ENCODE assay signal across 17 mouse cellular contexts in the genomic region with DNA sequence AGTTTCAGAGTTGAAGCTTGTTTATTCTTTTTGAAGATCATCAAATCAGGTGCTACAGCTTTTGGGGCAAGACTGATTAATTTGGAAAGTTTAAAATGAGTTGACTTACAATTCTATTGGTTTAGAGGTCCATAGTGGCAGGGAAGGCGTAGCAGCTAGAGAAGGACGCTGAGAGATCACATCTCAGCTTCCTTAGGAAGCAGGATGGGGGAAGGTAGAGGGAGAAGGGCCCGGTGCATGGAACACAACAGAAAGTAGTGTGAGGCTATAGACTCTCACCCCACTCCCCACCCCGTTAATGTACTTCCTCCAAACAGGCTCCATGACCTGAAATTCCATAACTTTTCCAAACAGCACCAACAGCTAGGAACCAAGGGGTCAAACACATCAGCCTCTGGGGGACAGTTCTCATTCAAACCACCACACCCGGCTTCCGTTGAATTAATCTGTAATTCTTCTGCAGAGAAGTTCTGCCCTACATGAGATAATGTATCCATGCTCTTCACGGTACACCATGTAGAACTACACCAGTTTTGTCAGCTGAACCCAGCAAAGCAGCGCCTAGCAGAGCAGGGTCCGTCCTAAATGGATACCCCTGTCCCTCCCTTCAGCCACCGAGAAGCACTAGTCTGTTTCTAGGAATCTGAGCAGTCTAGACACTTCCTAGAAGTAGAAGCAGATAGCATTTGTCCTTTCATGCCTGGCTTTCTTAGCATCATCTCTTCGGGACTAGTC. TPM values are rescaled to one million over a fixed set of nuclear protein-coding genes. Genes with fewer than 3 reads are reported as not detected.
A peak's percentile ranks its signal among the peaks of the same experiment; 100 is the strongest.
DNase-seq lines count a peak whose midpoint lies in the region; ATAC-seq and TF ChIP-seq lines count a peak whose summit lies in the region.
"Had no signal": no experiment of that assay in that cellular context is flagged by ENCODE, and none has a peak within 500 bp of the region (broad histone marks: within the 10 kb centered on the region; RNA-seq: fewer than 3 reads in every experiment).

No protein-coding gene starts in this region.

- no peak overlapping the region for H3K4me2 ChIP-seq in intestine, embryonic 14.5 days (ENCODE audit: low read length)
- no peak overlapping the region for H3K4me2 ChIP-seq in intestine, postnatal 0 days (replicated peaks; ENCODE audit: low read depth)
- peak overlapping the region; percentile 59 for H3K4me2 ChIP-seq in liver, postnatal 0 days (ENCODE audit: low read depth, low read length)
- H3K4me2 ChIP-seq: heart, embryonic 15.5 days; hindbrain, embryonic 15.5 days; kidney, embryonic 15.5 days; limb, embryonic 12.5 days had no signal

- H3K27ac ChIP-seq in intestine, embryonic 14.5 days (ENCODE audit: low read depth), result no peak overlapping the region
- no peak overlapping the region for H3K27ac ChIP-seq in intestine, postnatal 0 days (ENCODE audit: low read depth, low read length)
- H3K27ac ChIP-seq in bone marrow, adult 2 months (ENCODE audit: control insufficient read depth, insufficient read depth, low read depth, low read length, poor library complexity), result peak overlapping the region; percentile 19; the same call in 1 of the 2 replicates
- peak overlapping the region; percentile 78 for H3K27ac ChIP-seq in liver, postnatal 0 days (ENCODE audit: low read depth)
- H3K27ac ChIP-seq: heart, embryonic 15.5 days; hindbrain, embryonic 15.5 days; kidney, embryonic 15.5 days; left cerebral cortex, adult 2 months; limb, embryonic 12.5 days; midbrain, embryonic 10.5 days had no signal

- TF ChIP-seq CTCF in intestine, postnatal 0 days (IDR thresholded peaks at IDR 0.05; ENCODE audit: low read depth), result no peak
- no peak for TF ChIP-seq CTCF in bone marrow, adult 2 months (IDR thresholded peaks at IDR 0.05; ENCODE audit: control insufficient read depth, insufficient read depth, low read length)
- no peak for TF ChIP-seq CTCF in liver, postnatal 0 days (IDR thresholded peaks at IDR 0.05; ENCODE audit: low read depth)

- no peak overlapping the region for H3K4me3 ChIP-seq in intestine, embryonic 14.5 days (ENCODE audit: low read depth, low read length)
- no peak overlapping the region for H3K4me3 ChIP-seq in intestine, postnatal 0 days (ENCODE audit: low read depth, low read length)
- H3K4me3 ChIP-seq in bone marrow, adult 2 months (replicated peaks; ENCODE audit: control insufficient read depth, low read depth, low read length), result no peak overlapping the region
- H3K4me3 ChIP-seq in liver, postnatal 0 days (ENCODE audit: low read depth, low read length), result peak overlapping the region; percentile 34
- H3K4me3 ChIP-seq: heart, embryonic 15.5 days; hindbrain, embryonic 15.5 days; kidney, embryonic 15.5 days; left cerebral cortex, adult 2 months; limb, embryonic 12.5 days; midbrain, embryonic 10.5 days had no signal

- H3K4me1 ChIP-seq in intestine, embryonic 14.5 days (replicated peaks; ENCODE audit: control insufficient read depth, insufficient read depth, low read length), result peaks cover 6% of the 10 kb centered on the region
- H3K4me1 ChIP-seq in intestine, postnatal 0 days (replicated peaks; ENCODE audit: control insufficient read depth, insufficient read depth, low read length), result 0 out of 2 replicates have a peak, but pooled peaks cover 4% of the 10 kb centered on the region
- H3K4me1 ChIP-seq in bone marrow, adult 2 months (ENCODE audit: control insufficient read depth, insufficient read depth, low read length), result peaks cover 6% of the 10 kb centered on the region
- peaks cover 56% of the 10 kb centered on the region for H3K4me1 ChIP-seq in liver, postnatal 0 days (ENCODE audit: insufficient read depth)
- H3K4me1 ChIP-seq: heart, embryonic 15.5 days; hindbrain, embryonic 15.5 days; limb, embryonic 12.5 days; midbrain, embryonic 10.5 days had no signal

- no peaks in the 10 kb centered on the region for H3K36me3 ChIP-seq in intestine, embryonic 14.5 days (ENCODE audit: control insufficient read depth, insufficient read depth, low read length)
- H3K36me3 ChIP-seq in intestine, postnatal 0 days (ENCODE audit: control insufficient read depth, insufficient read depth), result no peaks in the 10 kb centered on the region
- no peaks in the 10 kb centered on the region; the same call in 1 of the 2 replicates for H3K36me3 ChIP-seq in liver, postnatal 0 days (replicated peaks; ENCODE audit: insufficient read depth, low read length)
- H3K36me3 ChIP-seq: heart, embryonic 15.5 days; hindbrain, embryonic 15.5 days; kidney, embryonic 15.5 days; limb, embryonic 12.5 days; midbrain, embryonic 10.5 days had no signal

- no peak for TF ChIP-seq POLR2A in bone marrow, adult 2 months (IDR thresholded peaks at IDR 0.05; ENCODE audit: borderline replicate concordance, control insufficient read depth, low read depth, low read length)

- peak; percentile 47 for DNase-seq in intestine, embryonic 14.5 days (ENCODE audit: low spot score)
- peak; percentile 69 for DNase-seq in induced T-regulatory cell, adult 2 months (ENCODE audit: low read depth)
- DNase-seq in liver, postnatal 0 days, result no peak
- no peak for DNase-seq in left cerebral cortex, adult 11 months (ENCODE audit: low spot score)
- no peak for DNase-seq in adrenal gland, adult 8-10 months
- DNase-seq in layer of hippocampus, postnatal 10 days (ENCODE audit: low spot score in 2 of 2), result no peak
- DNase-seq: cerebellum, adult 8-10 months; gastrocnemius, postnatal 10 days; thymus, postnatal 25 days had no signal

- no peak overlapping the region for H3K9ac ChIP-seq in intestine, embryonic 14.5 days (ENCODE audit: low read length)
- no peak overlapping the region for H3K9ac ChIP-seq in intestine, postnatal 0 days (ENCODE audit: low read depth, low read length)
- H3K9ac ChIP-seq in liver, postnatal 0 days (replicated peaks), result peak overlapping the region; percentile 28; the same call in 1 of the 2 replicates
- H3K9ac ChIP-seq: heart, embryonic 15.5 days; hindbrain, embryonic 15.5 days; kidney, embryonic 15.5 days; limb, embryonic 12.5 days had no signal

- 87% methylated on average over 11 of the region's 11 CpGs for WGBS in intestine, embryonic 14.5 days
- 83% methylated on average over 11 of the region's 11 CpGs for WGBS in intestine, postnatal 0 days
- WGBS in bone marrow, adult 2 months, result 65% methylated on average over 11 of the region's 11 CpGs
- WGBS in liver, postnatal 0 days (ENCODE audit: insufficient replicate concordance), result 51% methylated on average over 11 of the region's 11 CpGs

- H3K27me3 ChIP-seq in intestine, embryonic 14.5 days (replicated peaks; ENCODE audit: control insufficient read depth, insufficient read depth, low read length), result no peaks in the 10 kb centered on the region
- no peaks in the 10 kb centered on the region for H3K27me3 ChIP-seq in intestine, postnatal 0 days (replicated peaks; ENCODE audit: control insufficient read depth, insufficient read depth, low read length)
- no peaks in the 10 kb centered on the region for H3K27me3 ChIP-seq in liver, postnatal 0 days (ENCODE audit: insufficient read depth, low read length)
- H3K27me3 ChIP-seq: heart, embryonic 15.5 days; hindbrain, embryonic 15.5 days; kidney, embryonic 15.5 days; limb, embryonic 12.5 days had no signal

- H3K9me3 ChIP-seq in intestine, embryonic 14.5 days (ENCODE audit: control insufficient read depth, low read length), result no peaks in the 10 kb centered on the region
- no peaks in the 10 kb centered on the region for H3K9me3 ChIP-seq in intestine, postnatal 0 days (ENCODE audit: control insufficient read depth)
- H3K9me3 ChIP-seq in liver, postnatal 0 days (ENCODE audit: low read length), result no peaks in the 10 kb centered on the region
- H3K9me3 ChIP-seq: heart, embryonic 15.5 days; hindbrain, embryonic 15.5 days; kidney, embryonic 15.5 days; limb, embryonic 12.5 days; midbrain, embryonic 10.5 days had no signal

- peak; percentile 62; the same call in 1 of the 2 replicates for TF ChIP-seq EP300 in liver, postnatal 0 days (IDR thresholded peaks at IDR 0.05; ENCODE audit: low read depth)

- no peak for ATAC-seq in intestine, embryonic 14.5 days (replicated peaks; ENCODE audit: low FRiP score, low TSS enrichment, low read depth)
- no peak for ATAC-seq in intestine, postnatal 0 days
- peak; percentile 63 for ATAC-seq in liver, postnatal 0 days

RNA-seq across cellular contexts. Expression of gene Bmp2k, which starts 12.3 kb away (rescaled TPM):
- 14.7 and 15.7 TPM in 2 replicates for polyA plus RNA-seq in intestine, embryonic 14.5 days (2014; fragmentation: Nextera tagmentation; extraction: Ambion mirVana)
- 21.2 and 23.8 TPM in 2 replicates for polyA plus RNA-seq in intestine, postnatal 0 days (2015; fragmentation: Nextera tagmentation; extraction: Ambion mirVana)
- polyA plus RNA-seq in bone marrow, adult 2 months (2011; ENCODE audit: insufficient read depth, insufficient read length, low replicate concordance, missing spikeins), result 11.7 and 12.0 TPM in 2 replicates
- polyA plus RNA-seq in liver, postnatal 0 days (2015; fragmentation: Nextera tagmentation; extraction: Ambion mirVana), result 13.6 and 15.2 TPM in 2 replicates
- total RNA-seq in adrenal gland, adult 8-10 months (2022), result 10 to 100 TPM; 21.9 to 35.4 (median 29.1) TPM
- total RNA-seq in layer of hippocampus, postnatal 10 days (2021), result 10 to 100 TPM; 14.6 to 15.2 TPM

Comparison
In these comparisons a context has a peak if more than half of its experiments do, and no peak if none do; other contexts are left out.
1. DNase-seq: peak in intestine, embryonic 14.5 days (single experiment) and induced T-regulatory cell, adult 2 months (single experiment); none in liver, postnatal 0 days (single experiment), left cerebral cortex, adult 11 months (single experiment), adrenal gland, adult 8-10 months (single experiment) and layer of hippocampus, postnatal 10 days (0 of 2).
2. H3K27ac ChIP-seq: peak in bone marrow, adult 2 months (single experiment) and liver, postnatal 0 days (single experiment); none in intestine, embryonic 14.5 days (single experiment) and intestine, postnatal 0 days (single experiment).